Mouse (Mus musculus): ENCODE data around the gene Aim2.

DNA sequence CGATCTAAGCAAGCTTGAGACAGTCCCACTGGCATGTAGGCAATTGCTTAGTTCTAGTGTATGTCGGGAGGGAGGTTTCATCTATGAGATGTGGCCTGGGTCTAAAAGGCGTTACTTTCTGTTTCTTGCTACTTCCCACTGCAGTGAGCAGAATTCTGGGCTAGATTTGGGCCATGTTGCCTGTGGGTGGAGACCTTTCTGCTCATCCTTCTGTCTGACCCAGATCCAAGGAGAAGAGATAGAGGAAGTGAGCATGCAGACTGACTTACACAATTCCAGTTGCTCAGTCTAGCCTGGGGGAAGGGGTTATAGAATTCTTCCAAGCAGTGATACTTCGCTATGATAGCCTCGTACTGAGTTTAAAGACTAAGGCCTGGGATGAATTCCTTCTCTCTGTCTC, 101.0 kb downstream of the Aim2 start:
- no peak for TF ChIP-seq NANOG (IDR thresholded peaks at IDR 0.05; ENCODE audit: borderline replicate concordance, low read length)
- no peak for TF ChIP-seq CTCF (conservative IDR thresholded peaks at IDR 0.05; ENCODE audit: low read length)
- no peak for TF ChIP-seq POU5F1 (IDR thresholded peaks at IDR 0.05; ENCODE audit: borderline replicate concordance, low read length)
